Mouse (Mus musculus) lung, postnatal 0 days (tissue): ENCODE data around the gene Dnah11.
"Not testable (repeated sequence)": the region's sequence is repeated elsewhere in the genome, so short reads cannot be mapped to it uniquely, and the experiment has no call there.

Experiments
- CTCF ChIP-seq: IDR thresholded peaks from 2 replicates; pipeline ENCODE4 v1.5.1; 2016; ENCODE audit warnings: antibody characterized with exemption, mild to moderate bottlenecking
- EP300 ChIP-seq: IDR thresholded peaks from 2 replicates; pipeline ENCODE4 v1.6.1; 2016; ENCODE audit warnings: antibody characterized with exemption, mild to moderate bottlenecking, control low read depth

- not testable (repeated sequence) for TF ChIP-seq CTCF, EP300
These were observed 298.0 kb downstream of the Dnah11 start for GRCm38 (mm10) chr12:117900798-117901197.
